Mouse (Mus musculus) ES-E14 (cell line): Measurements from ENCODE around the gene Myzap. TPM values are rescaled to one million over a fixed set of nuclear protein-coding genes. Genes with fewer than 3 reads are reported as not detected.

Experiments used
- DNase-seq: peaks from one replicate; pipeline ENCODE4 v3.0.0-alpha.2; 2013; ENCODE audit warnings: low read depth, low spot score
- H3K27ac ChIP-seq: 2 replicates; pipeline ENCODE4 v1.5.1; 2012; ENCODE audit warnings: low read depth, mild to moderate bottlenecking, low read length, moderate library complexity, mixed read lengths; ENCODE audit not compliant: poor library complexity, insufficient read depth, severe bottlenecking
- H3K36me3 ChIP-seq: 2 replicates; pipeline ENCODE4 v1.6.1; 2012; ENCODE audit warnings: mild to moderate bottlenecking, low read length, moderate library complexity, mixed read lengths; ENCODE audit not compliant: control insufficient read depth, poor library complexity, insufficient read depth, severe bottlenecking
- H3K4me1 ChIP-seq, 2 experiments: fragments of 150-350 bp in 1 of 2; sonication (generic) in 1 of 2; 2 replicates each; pipeline ENCODE4 v1.6.1; 2012; ENCODE audit warnings: low read length in 2 of 2, mild to moderate bottlenecking in 1 of 2, mixed read lengths in 1 of 2; ENCODE audit not compliant: control insufficient read depth in 2 of 2, insufficient read depth in 2 of 2, poor library complexity in 1 of 2
- H3K4me3 ChIP-seq, 2 experiments: fragments of 150-350 bp in 1 of 2; sonication (generic) in 1 of 2; 2 replicates each; pipeline ENCODE4 v1.5.1; 2012; ENCODE audit warnings: low read length in 2 of 2, low read depth in 1 of 2, mild to moderate bottlenecking in 1 of 2, mixed read lengths in 1 of 2; ENCODE audit not compliant: insufficient read depth in 1 of 2, poor library complexity in 1 of 2, severe bottlenecking in 1 of 2
- H3K9ac ChIP-seq: 2 replicates; pipeline ENCODE4 v1.6.1; 2012; ENCODE audit warnings: low read depth, mild to moderate bottlenecking, low read length, mixed read lengths; ENCODE audit not compliant: poor library complexity, insufficient read depth, severe bottlenecking
- H3K9me3 ChIP-seq: fragments of 150-350 bp; sonication (generic); 2 replicates; pipeline ENCODE4 v1.6.1; 2012; ENCODE audit warnings: low read depth, mild to moderate bottlenecking, low read length; ENCODE audit not compliant: control insufficient read depth, insufficient read depth
- CHD2 ChIP-seq: IDR thresholded peaks from 2 replicates; pipeline ENCODE4 v1.6.1; 2014; ENCODE audit warnings: mild to moderate bottlenecking, low read depth, low read length, inconsistent platforms
- HCFC1 ChIP-seq: IDR thresholded peaks from 2 replicates; pipeline ENCODE4 v1.6.1; 2012; ENCODE audit warnings: low read length, inconsistent platforms, borderline replicate concordance; ENCODE audit not compliant: insufficient read depth
- MAFK ChIP-seq: IDR thresholded peaks from 2 replicates; pipeline ENCODE4 v1.6.1; 2014; ENCODE audit warnings: mild to moderate bottlenecking, low read depth, low read length, inconsistent platforms; ENCODE audit not compliant: insufficient read depth
- ZC3H11A ChIP-seq: IDR thresholded peaks from 2 replicates; pipeline ENCODE4 v1.6.1; 2012; ENCODE audit warnings: low read depth, mild to moderate bottlenecking, inconsistent platforms, low read length, borderline replicate concordance
- ZNF384 ChIP-seq: IDR thresholded peaks from 2 replicates; pipeline ENCODE4 v1.6.1; 2012; ENCODE audit warnings: low read depth, low read length, inconsistent platforms
- in situ Hi-C, 2 experiments: fragments of 600-800 bp; cut with MboI; formaldehyde crosslinking; loops; one replicate each; pipeline ENCODE4 v1.15.1; 2025; ENCODE audit warnings: low sequenced_read_pairs in 2 of 2, inconsistent platforms in 1 of 2; ENCODE audit not compliant: unreplicated experiment in 2 of 2
- total RNA-seq: library from RNA; depleted of rRNA; stranded (reverse); fragments of 300-350 nt; gene quantifications from 2 replicates; pipeline ENCODE4 v1.2.3, GENCODE M21; 2012

The Myzap gene
- total RNA-seq, 1 experiment, result 0.94 TPM

DNA sequence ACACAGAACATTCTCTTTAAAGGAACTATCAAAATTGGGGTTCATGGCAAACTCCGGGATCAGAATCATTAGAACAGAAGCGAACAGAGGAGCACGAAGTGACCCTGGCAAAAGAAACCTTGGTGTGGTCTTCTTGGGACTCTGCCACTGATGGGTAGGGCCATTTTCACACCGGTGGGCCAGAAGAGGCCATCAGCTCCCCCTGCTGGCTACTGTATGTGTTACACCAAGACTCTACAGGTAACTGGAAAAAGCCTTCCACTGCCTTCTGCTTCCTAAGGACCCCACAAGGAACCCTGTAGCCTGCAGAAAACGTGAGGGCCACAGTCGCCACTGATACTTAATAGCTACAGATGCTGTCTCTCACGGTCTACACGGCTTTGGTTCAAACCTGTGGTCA lies 25.2 kb upstream of the Myzap start:
- in situ Hi-C loops, result no loop called here
- no peak overlapping the region for H3K9ac ChIP-seq
- TF ChIP-seq MAFK, result no peak
- no peak for TF ChIP-seq HCFC1
- TF ChIP-seq ZC3H11A, result no peak
- TF ChIP-seq ZNF384, result no peak
- no peak overlapping the region for H3K27ac ChIP-seq
- no peaks in the 10 kb centered on the region for H3K4me1 ChIP-seq
- H3K9me3 ChIP-seq, result no peaks in the 10 kb centered on the region; the same call in 1 of the 2 replicates
- DNase-seq, result peak; percentile 51
- no peak overlapping the region for H3K4me3 ChIP-seq
- H3K36me3 ChIP-seq, result no peaks in the 10 kb centered on the region

- Histone ChIP-seq H3K9me3 (no peaks in the 10 kb centered on the region; the same call in 1 of the 2 replicates), H3K9ac (no peak overlapping the region), H3K36me3 (no peaks in the 10 kb centered on the region), H3K4me3 (no peak overlapping the region), H3K4me1 (no peaks in the 10 kb centered on the region), H3K27ac (no peak overlapping the region)
- TF ChIP-seq ZC3H11A, result no peak
- no peak for TF ChIP-seq HCFC1
- no peak for TF ChIP-seq ZNF384
- TF ChIP-seq MAFK, result no peak
- no peak for TF ChIP-seq CHD2
- peak; percentile 72 for DNase-seq
- in situ Hi-C loops, result no loop called here
Measured at GRCm38 (mm10) chr9:71616185-71616584, 24.0 kb upstream of the Myzap start.

- Histone ChIP-seq H3K4me1 (no peaks in the 10 kb centered on the region), H3K36me3 (no peaks in the 10 kb centered on the region), H3K27ac (no peak overlapping the region), H3K9ac (no peak overlapping the region), H3K4me3 (no peak overlapping the region), H3K9me3 (no peaks in the 10 kb centered on the region)
- DNase-seq, result peak; percentile 58
- in situ Hi-C loops, result no loop called here
- TF ChIP-seq ZC3H11A, result no peak
- TF ChIP-seq CHD2, result no peak
- TF ChIP-seq HCFC1, result no peak
- no peak for TF ChIP-seq ZNF384
- TF ChIP-seq MAFK, result no peak
Measured at GRCm38 (mm10) chr9:71614643-71615042, 22.5 kb upstream of the Myzap start.

- H3K4me1 ChIP-seq, result no peaks in the 10 kb centered on the region
- in situ Hi-C loops, result no loop called here
- H3K36me3 ChIP-seq, result no peaks in the 10 kb centered on the region
- H3K27ac ChIP-seq, result no peak overlapping the region
- no peaks in the 10 kb centered on the region for H3K9me3 ChIP-seq
- H3K9ac ChIP-seq, result no peak overlapping the region
- no peak overlapping the region for H3K4me3 ChIP-seq
- peak; percentile 42 for DNase-seq
- TF ChIP-seq CHD2 (no peak), HCFC1 (no peak), MAFK (no peak)
Measured at GRCm38 (mm10) chr9:71612981-71613380, 20.8 kb upstream of the Myzap start.

DNA sequence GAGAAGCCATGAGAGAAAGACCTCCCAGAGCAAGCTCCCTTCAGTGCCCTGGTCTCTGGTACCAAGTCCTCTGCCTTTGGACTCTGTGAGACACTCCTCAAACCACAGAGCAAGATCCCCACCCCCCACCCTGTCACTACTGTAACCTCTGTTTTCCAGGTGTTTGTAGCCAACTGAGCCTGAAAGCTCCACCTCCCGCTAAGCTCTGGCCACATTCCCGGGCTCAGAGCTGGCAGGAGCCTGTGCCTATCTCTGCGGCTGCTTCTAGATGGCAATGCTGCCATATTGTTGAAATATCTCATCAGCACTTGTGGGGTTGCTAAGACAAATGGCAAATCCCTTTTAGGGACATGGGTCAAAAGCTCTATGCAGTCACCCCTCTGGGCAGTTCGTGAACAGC lies 19.7 kb upstream of the Myzap start:
- Histone ChIP-seq H3K36me3 (no peaks in the 10 kb centered on the region), H3K9ac (no peak overlapping the region), H3K9me3 (no peaks in the 10 kb centered on the region), H3K4me1 (no peaks in the 10 kb centered on the region), H3K27ac (no peak overlapping the region), H3K4me3 (no peak overlapping the region)
- DNase-seq, result no peak
- in situ Hi-C loops, result no loop called here
- TF ChIP-seq ZNF384, result no peak
- TF ChIP-seq CHD2, result no peak
- TF ChIP-seq ZC3H11A, result no peak
- TF ChIP-seq MAFK, result no peak
- no peak for TF ChIP-seq HCFC1
